Mouse (Mus musculus) left cerebral cortex, adult 18-20 months (tissue): Measurements from ENCODE around the gene Sirt2. TPM values are rescaled to one million over a fixed set of nuclear protein-coding genes. Genes with fewer than 3 reads are reported as not detected.

Experiments
- DNase-seq, 2 experiments: peaks; one replicate each; pipeline ENCODE4 v3.0.0; 2021 to 2022; ENCODE audit warnings: low spot score in 2 of 2, mixed read lengths in 1 of 2
- total RNA-seq, 2 experiments: library from RNA; stranded (reverse); gene quantifications; 2 replicates each; pipeline ENCODE4 v1.2.3; 2021

Gene Sirt2
- total RNA-seq, 2 experiments from 2014 or later = 120 to 122 TPM

GRCm38 (mm10) chr7:28792391-28793185 lies 26.1 kb downstream of the Sirt2 start:
- DNase-seq = no peak

DNA sequence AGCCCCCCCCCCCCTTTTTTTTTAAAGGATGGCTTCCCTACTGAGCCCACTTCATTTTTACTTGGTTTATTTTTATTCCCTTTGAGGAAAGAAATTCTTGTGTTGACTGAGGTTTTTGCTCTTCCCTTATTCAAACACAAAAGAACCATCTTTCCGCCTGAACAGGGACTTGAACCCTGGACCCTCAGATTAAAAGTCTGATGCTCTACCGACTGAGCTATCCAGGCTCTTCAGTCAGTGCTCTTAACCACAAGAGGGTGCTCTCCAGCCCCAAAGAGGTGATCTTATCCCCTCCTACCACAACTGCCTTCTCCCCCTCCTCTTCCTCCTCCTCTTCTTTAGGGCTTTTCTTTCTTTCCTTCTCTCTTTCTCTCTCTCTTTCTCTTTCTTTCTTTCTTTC lies 27.3 kb downstream of the Sirt2 start:
- DNase-seq = no peak

- DNase-seq = no peak
Observed at GRCm38 (mm10) chr7:28794496-28794895, 28.0 kb downstream of the Sirt2 start.

GRCm38 (mm10) chr7:28795832-28796231 lies 29.3 kb downstream of the Sirt2 start:
- DNase-seq = no peak

GRCm38 (mm10) chr7:28796562-28796975 lies 30.0 kb downstream of the Sirt2 start:
- DNase-seq = peak; percentile 74 to 78

GRCm38 (mm10) chr7:28799994-28800393 lies 33.5 kb downstream of the Sirt2 start:
- no peak for DNase-seq

DNA sequence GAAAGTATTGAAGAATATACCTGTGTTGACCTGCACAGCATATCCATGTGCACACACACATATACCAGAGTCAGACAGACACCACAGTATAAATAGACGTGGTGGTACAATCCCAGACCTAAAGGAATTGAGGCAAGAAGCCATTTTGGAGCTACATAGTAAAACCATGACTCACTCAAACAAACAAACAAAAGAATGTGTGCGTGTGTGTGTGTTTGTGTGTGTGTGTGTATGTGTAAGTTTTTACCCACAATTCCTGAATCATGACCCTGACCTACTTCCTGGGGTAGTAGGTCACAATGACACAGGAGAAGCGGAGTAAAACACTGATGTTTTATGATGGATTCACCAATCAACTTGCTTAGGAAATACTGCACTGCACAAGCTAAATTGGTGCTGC lies 34.9 kb downstream of the Sirt2 start:
- no peak for DNase-seq

- DNase-seq = no peak
Observed at GRCm38 (mm10) chr7:28801901-28802670, 35.6 kb downstream of the Sirt2 start.

GRCm38 (mm10) chr7:28802846-28803588 lies 36.5 kb downstream of the Sirt2 start:
- no peak for DNase-seq

DNA sequence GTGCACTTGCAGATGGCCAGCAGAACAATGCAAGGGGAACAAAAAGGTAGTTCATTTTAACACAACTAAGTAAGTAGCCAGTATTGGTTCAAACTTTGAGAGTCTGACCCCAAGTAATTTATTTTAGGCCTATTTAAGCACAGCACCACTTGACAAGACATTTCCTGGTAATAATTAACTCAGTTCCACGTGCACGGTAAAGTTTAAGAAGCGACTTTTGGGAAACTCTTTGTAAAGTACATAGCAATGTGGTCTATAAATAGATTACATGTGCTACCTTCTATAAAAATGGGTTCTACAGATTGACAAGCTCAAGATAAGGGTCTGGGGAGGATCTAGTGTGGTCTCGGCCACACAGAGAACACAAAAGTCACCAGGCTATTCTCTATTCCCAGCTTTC lies 37.2 kb downstream of the Sirt2 start:
- DNase-seq = no peak

GRCm38 (mm10) chr7:28806869-28807268 lies 40.3 kb downstream of the Sirt2 start:
- no peak for DNase-seq

DNA sequence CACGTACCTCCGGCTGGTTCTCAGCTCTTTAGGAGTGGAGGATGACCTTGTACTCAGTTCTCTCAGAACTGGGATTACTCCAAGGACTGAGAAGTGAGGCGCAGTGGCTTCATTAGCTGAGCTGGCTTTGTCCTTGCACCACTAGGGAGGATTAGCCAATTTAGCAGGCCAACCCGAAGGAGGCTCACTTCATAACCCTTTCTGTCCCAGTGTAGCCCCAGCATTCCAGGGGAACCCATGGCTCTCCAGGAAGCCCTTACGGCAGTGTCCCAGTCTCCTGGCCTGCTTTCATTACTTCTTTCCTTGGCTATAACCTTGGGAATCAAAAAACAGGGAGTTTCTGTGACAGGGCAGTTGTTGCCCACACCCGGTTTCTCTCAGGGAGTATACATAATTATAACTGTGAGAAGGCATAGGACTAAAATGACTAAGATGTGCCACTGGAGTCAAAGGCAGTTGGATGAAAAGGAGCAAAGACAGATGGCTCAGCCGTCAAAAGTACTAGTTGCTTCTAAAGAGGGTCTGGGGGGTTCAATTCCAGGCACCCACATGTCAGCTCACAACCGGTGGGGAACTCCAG lies 41.2 kb downstream of the Sirt2 start:
- no peak for DNase-seq

- DNase-seq = peak in 1 of 2 experiments; percentile 47
Observed at GRCm38 (mm10) chr7:28808221-28808941, 41.8 kb downstream of the Sirt2 start, which contains the start of gene Hnrnpl. Hnrnpl (plus strand) TSS chr7:28808541.

DNA sequence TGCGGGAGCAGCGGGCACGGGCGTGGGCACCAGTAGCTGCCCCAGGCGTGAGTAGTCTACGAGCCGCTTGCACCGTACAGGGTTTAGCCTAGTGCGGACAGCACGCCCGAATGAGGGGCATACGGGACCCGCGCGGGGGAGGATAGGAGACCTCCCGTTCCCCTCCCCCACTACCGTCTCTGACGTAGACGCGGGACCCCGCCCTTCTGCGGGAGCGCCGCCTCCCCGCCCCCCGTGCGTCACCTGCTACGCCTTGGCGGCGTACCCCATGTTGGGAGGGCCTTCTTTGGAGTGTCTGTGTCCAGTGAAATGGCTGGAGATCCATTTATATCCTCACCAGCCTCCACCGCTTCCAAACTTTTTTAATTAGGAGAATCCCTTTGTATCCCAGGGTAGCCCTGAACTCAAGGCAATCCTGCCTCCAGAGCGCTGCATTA lies 42.4 kb downstream of the Sirt2 start:
- peak; percentile 95 to 97 for DNase-seq

- DNase-seq = peak; percentile 52 to 54
Observed at GRCm38 (mm10) chr7:28809401-28810089, 43.0 kb downstream of the Sirt2 start.

DNA sequence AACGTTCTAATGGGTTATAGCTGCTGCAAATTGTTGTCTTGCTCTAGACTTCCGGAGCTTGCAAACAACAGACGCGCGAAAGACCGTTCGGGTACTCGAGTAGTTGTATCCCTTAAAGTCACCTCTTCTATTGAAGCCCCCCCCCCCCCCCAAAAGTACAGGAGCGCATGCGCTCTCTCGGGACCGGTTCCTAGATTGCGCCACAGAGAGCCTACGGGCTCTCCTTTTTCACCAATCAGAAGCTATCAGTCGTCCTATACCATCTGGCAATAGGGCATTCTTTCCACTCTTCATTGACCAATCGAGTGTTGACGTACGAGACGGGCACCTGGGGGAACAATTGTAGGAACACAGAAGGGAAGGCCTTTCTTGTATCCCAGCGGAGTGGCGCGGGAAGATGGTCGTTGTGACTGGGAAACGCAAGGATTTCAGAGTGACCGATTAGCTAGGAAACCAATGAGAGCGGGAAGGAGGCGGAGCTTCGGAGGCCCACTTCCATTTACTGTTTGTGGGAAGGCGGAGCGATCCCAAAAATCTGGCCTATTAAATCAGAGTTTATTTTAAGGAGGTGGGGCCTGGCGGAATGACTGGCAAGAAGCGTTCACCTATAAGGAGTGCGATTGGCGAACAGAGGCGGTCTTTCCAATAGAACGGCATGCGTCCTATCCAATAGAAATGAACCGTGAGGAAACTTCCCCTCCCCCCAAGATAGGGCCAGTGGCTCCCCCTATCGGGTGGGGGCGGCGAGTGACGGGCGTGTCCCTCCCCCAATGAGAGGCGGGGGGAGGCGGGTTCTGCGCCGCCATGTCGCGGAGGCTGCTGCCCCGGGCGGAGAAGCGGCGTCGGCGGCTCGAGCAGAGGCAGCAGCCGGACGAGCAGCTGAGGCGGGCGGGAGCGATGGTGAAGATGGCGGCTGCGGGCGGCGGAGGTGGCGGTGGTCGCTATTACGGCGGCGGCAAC lies 43.9 kb downstream of the Sirt2 start:
- peak; percentile 96 to 97 for DNase-seq

GRCm38 (mm10) chr7:28811228-28811627 lies 44.7 kb downstream of the Sirt2 start:
- DNase-seq = peak; percentile 93 to 94

DNA sequence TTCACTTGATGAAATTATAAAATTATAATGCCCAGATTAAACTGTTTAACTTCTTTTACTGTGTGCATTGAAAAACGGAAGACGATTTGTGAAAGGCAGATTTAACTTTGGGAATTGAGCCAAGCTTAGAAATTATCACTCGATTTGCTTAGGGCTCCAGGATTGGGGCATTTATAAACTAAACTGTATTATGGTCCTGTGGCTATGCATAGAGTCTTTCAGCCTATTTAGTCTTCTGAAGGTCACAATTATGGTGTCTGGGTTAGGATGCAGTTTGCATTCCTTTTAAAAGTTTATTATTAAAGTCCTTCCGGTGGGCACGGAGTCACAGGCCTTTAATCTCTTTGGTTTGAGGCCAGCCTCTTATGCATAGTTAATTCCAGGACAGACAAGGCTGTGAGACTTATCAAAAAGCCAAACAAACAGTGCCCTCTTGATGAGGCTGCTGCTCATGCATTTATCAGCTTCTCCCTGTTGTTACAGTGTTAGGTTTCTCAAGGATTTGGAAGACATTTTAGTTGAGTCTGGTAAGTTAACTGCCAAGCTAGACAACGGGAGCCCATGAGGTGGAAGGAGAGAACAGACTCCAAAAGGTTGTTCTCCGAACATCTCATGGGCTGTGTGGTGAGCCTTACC lies 45.2 kb downstream of the Sirt2 start:
- no peak for DNase-seq
